Mouse (Mus musculus): ENCODE results near the gene Gm6760.

The Gm6760 gene

DNA sequence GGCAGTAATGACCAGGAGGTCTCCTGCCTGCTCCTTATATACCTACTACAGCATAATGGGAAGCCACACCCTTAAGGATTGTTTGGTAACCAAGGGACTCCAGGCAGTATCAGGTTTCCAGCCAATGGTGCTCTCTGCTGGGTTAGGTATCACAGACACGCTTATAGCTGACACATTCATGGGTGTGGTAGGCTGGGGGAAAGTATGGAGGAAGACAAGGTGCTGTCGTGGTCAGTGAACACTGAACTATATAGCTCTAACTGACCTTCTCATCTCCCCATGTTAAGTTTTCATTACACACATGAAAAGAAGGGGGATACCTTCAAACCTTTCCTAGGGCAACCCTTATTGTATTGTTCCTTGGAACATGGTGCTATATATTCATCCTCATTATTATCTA lies at the start of gene Gm6760:
Gene Gm6760, minus strand, starts transcription at position 101 of the 400 bp plus-strand sequence.
- no peak for DNase-seq (ENCODE audit: low spot score)

DNA sequence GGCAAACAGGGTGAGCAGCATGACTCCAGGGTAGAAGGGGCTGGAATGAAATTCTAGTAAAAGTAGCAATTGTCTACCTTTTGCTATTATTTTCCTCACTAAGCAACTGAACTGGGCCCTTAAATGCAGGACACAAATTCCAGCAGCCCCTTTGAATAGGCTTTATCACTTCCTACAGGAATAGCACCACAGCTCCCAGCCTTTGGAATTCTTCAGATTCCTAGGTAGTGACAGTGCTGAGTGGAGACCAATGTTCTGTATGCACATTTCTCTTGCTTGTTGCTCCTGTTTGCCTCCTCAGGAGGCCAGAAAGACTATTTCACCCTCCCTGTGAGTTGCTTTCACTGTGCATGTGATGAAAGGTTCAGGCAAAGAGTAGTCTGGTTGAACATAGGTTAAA lies 29.2 kb upstream of the Gm6760 start:
- DNase-seq (ENCODE audit: low spot score), result no peak

DNA sequence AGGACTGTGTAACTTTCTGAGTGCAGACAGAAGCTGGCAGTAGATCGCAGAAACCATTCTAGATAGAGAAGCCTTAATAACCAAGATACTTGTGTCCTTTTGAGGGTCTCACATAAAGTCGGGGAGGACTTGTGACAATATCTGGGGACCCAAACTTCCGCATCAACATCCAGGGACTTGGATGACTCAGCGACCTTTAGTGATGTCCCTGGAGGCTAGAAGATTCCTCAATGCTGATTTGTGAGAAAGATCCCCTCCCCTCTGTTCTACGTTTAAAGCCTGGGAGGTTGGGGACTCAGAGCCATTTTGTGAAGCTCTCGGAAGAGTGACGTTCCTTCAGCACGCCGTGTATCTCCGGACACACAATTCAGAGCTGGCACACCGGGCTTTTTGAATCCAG lies 21.2 kb upstream of the Gm6760 start, which contains the start of gene 3830417A13Rik:
Gene 3830417A13Rik, plus strand, starts transcription at position 301 of the 400 bp plus-strand sequence.
- no peak for DNase-seq (ENCODE audit: low spot score)
